Mouse (Mus musculus) E14TG2a.4 (cell line): ENCODE measurements around the gene Akap8l.

Experiments
- CTCF ChIP-seq: conservative IDR thresholded peaks from 2 replicates; pipeline ENCODE4 v1.5.1; 2014; ENCODE audit warnings: low read length
- NANOG ChIP-seq: IDR thresholded peaks from 2 replicates; pipeline ENCODE4 v1.6.1; 2014; ENCODE audit warnings: borderline replicate concordance, low read length, mixed read lengths
- POU5F1 ChIP-seq: IDR thresholded peaks from 2 replicates; pipeline ENCODE4 v1.6.1; 2014; ENCODE audit warnings: low read length, borderline replicate concordance

DNA sequence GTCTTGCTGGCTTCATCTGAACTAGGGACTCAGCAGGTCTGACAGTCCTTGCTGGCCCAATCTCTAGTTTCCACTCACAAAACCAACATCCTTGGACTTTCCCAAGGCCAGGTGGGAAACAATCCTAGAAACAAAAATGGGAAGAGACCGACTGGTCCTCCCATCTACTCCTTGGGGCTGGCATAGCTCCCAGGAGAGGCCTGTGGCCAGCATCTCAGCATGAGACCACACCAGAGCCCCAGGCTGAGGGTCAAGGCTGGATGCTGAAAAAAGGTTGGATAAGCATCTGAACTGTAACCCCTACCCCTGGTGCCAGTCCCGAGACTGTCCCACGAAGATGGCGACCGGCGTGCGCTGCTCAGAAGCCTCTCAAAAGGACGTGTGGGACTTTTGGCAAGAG, 37.6 kb downstream of the Akap8l start:
- TF ChIP-seq CTCF (no peak), POU5F1 (no peak), NANOG (no peak)
